Mouse (Mus musculus): ENCODE measurements around the gene Il27ra.

- no peak for TF ChIP-seq GATA1 (IDR thresholded peaks at IDR 0.05; ENCODE audit: low read length)
- TF ChIP-seq TAL1 (IDR thresholded peaks at IDR 0.05; ENCODE audit: low read length) = no peak
These were observed 27.9 kb upstream of the Il27ra start for GRCm38 (mm10) chr8:84070241-84070640.
